ENCODE assay signal across 8 mouse cellular contexts in genomic region chr5:140616691-140617090, GRCm38 (mm10). TPM values are rescaled to one million over a fixed set of nuclear protein-coding genes. Genes with fewer than 3 reads are reported as not detected.
DNase-seq lines count a peak whose midpoint lies in the region; ATAC-seq lines count a peak whose summit lies in the region.

No protein-coding gene starts in this region.

- H3K27ac ChIP-seq in midbrain, embryonic 10.5 days (replicated peaks), result peak overlapping the region; percentile 69
- no peak overlapping the region for H3K27ac ChIP-seq in midbrain, embryonic 11.5 days (ENCODE audit: low read depth, low read length)
- H3K27ac ChIP-seq in intestine, embryonic 16.5 days (ENCODE audit: low read length), result 0 out of 2 replicates have a peak overlapping the region, but pooled peaks have one; percentile 47
- 0 out of 2 replicates have a peak overlapping the region, but pooled peaks have one; percentile 45 for H3K27ac ChIP-seq in neural tube, embryonic 15.5 days (replicated peaks)

- no peaks in the 10 kb centered on the region for H3K9me3 ChIP-seq in midbrain, embryonic 10.5 days (replicated peaks)
- H3K9me3 ChIP-seq in midbrain, embryonic 11.5 days (ENCODE audit: control insufficient read depth, low read length), result no peaks in the 10 kb centered on the region
- H3K9me3 ChIP-seq in intestine, embryonic 16.5 days (ENCODE audit: control insufficient read depth, low read length), result no peaks in the 10 kb centered on the region
- no peaks in the 10 kb centered on the region for H3K9me3 ChIP-seq in neural tube, embryonic 15.5 days (replicated peaks)

- 78% methylated on average over 9 of the region's 9 CpGs for WGBS in midbrain, embryonic 10.5 days
- WGBS in midbrain, embryonic 11.5 days, result 76% methylated on average over 9 of the region's 9 CpGs
- 56% methylated on average over 9 of the region's 9 CpGs for WGBS in intestine, embryonic 16.5 days
- 63% methylated on average over 9 of the region's 9 CpGs for WGBS in neural tube, embryonic 15.5 days

- H3K4me3 ChIP-seq in midbrain, embryonic 10.5 days, result 0 out of 2 replicates have a peak overlapping the region, but pooled peaks have one; percentile 9
- H3K4me3 ChIP-seq in midbrain, embryonic 11.5 days (ENCODE audit: low read depth, low read length), result no peak overlapping the region
- no peak overlapping the region for H3K4me3 ChIP-seq in intestine, embryonic 16.5 days (ENCODE audit: low read length)
- H3K4me3 ChIP-seq in neural tube, embryonic 15.5 days (replicated peaks), result no peak overlapping the region

- H3K4me2 ChIP-seq in midbrain, embryonic 11.5 days, result no peak overlapping the region
- no peak overlapping the region for H3K4me2 ChIP-seq in intestine, embryonic 16.5 days (ENCODE audit: low read depth, low read length)
- H3K4me2 ChIP-seq in neural tube, embryonic 15.5 days, result no peak overlapping the region

- peaks cover 14% of the 10 kb centered on the region for H3K27me3 ChIP-seq in midbrain, embryonic 10.5 days (ENCODE audit: low read depth, poor library complexity, severe bottlenecking)
- no peaks in the 10 kb centered on the region for H3K27me3 ChIP-seq in midbrain, embryonic 11.5 days (ENCODE audit: control insufficient read depth, insufficient read depth, low read length)
- no peaks in the 10 kb centered on the region for H3K27me3 ChIP-seq in intestine, embryonic 16.5 days (replicated peaks; ENCODE audit: control insufficient read depth, insufficient read depth, low read length)
- H3K27me3 ChIP-seq in neural tube, embryonic 15.5 days (replicated peaks), result no peaks in the 10 kb centered on the region

- no peak overlapping the region for H3K9ac ChIP-seq in midbrain, embryonic 11.5 days (ENCODE audit: low read length)
- H3K9ac ChIP-seq in intestine, embryonic 16.5 days (ENCODE audit: low read depth, low read length), result no peak overlapping the region
- H3K9ac ChIP-seq in neural tube, embryonic 15.5 days (replicated peaks), result no peak overlapping the region

- peaks cover 71% of the 10 kb centered on the region for H3K36me3 ChIP-seq in midbrain, embryonic 10.5 days
- peaks cover 20% of the 10 kb centered on the region for H3K36me3 ChIP-seq in midbrain, embryonic 11.5 days (ENCODE audit: control insufficient read depth, insufficient read depth, low read length)
- H3K36me3 ChIP-seq in intestine, embryonic 16.5 days (ENCODE audit: control insufficient read depth, insufficient read depth, low read length), result peaks cover 6% of the 10 kb centered on the region; the same call in 1 of the 2 replicates
- H3K36me3 ChIP-seq in neural tube, embryonic 15.5 days, result peaks cover 7% of the 10 kb centered on the region; the same call in 1 of the 2 replicates

- peaks cover 48% of the 10 kb centered on the region for H3K4me1 ChIP-seq in midbrain, embryonic 10.5 days
- peaks cover 19% of the 10 kb centered on the region for H3K4me1 ChIP-seq in midbrain, embryonic 11.5 days (ENCODE audit: control insufficient read depth, insufficient read depth, low read length)
- peaks cover 13% of the 10 kb centered on the region for H3K4me1 ChIP-seq in intestine, embryonic 16.5 days (ENCODE audit: control insufficient read depth, insufficient read depth, low read length)
- peaks cover 44% of the 10 kb centered on the region for H3K4me1 ChIP-seq in neural tube, embryonic 15.5 days

- no peak for ATAC-seq in midbrain, embryonic 11.5 days (ENCODE audit: low FRiP score)
- ATAC-seq in intestine, embryonic 16.5 days, result no peak
- no peak for ATAC-seq in neural tube, embryonic 15.5 days (ENCODE audit: low FRiP score)

- DNase-seq in adrenal gland, postnatal 10 days, result peak; percentile 37
- no peak for DNase-seq in adrenal gland, postnatal 25 days
- no peak for DNase-seq in midbrain, embryonic 10.5 days (ENCODE audit: low spot score)
- DNase-seq in midbrain, embryonic 11.5 days (ENCODE audit: low spot score, missing footprints), result no peak
- DNase-seq in right cerebral cortex, adult 2 months (ENCODE audit: low spot score in 2 of 2), result no peak
- no peak for DNase-seq in frontal cortex, postnatal 36 days (ENCODE audit: low spot score in 2 of 2)

RNA-seq across cellular contexts. Expression of gene Lfng, which starts 9.6 kb away (rescaled TPM):
- 10 to 100 TPM; 18.2 to 24.6 TPM for total RNA-seq in adrenal gland, postnatal 10 days (2021)
- total RNA-seq in adrenal gland, postnatal 25 days (2021), result 9.6 and 16.8 TPM in 2 replicates
- polyA plus RNA-seq in midbrain, embryonic 10.5 days (2016; fragmentation: Nextera tagmentation; extraction: Ambion mirVana), result 43.7 and 50.8 TPM in 2 replicates
- polyA plus RNA-seq in midbrain, embryonic 11.5 days (2014; fragmentation: Nextera tagmentation; extraction: Ambion mirVana), result 38.3 and 40.5 TPM in 2 replicates
- polyA plus RNA-seq in intestine, embryonic 16.5 days (2015; fragmentation: Nextera tagmentation; extraction: Ambion mirVana), result 11.9 and 13.4 TPM in 2 replicates
- polyA plus RNA-seq in neural tube, embryonic 15.5 days (2015; fragmentation: Nextera tagmentation; extraction: Ambion mirVana), result 16.7 and 19.4 TPM in 2 replicates

RNA-seq across cellular contexts. Expression of gene Ttyh3, which starts 32.1 kb away (rescaled TPM):
- total RNA-seq in adrenal gland, postnatal 10 days (2021), result 100 to 1,000 TPM in 1 of 2 experiments, 10 to 100 TPM in 1; 79.8 to 108 TPM
- total RNA-seq in adrenal gland, postnatal 25 days (2021), result 121 and 195 TPM in 2 replicates
- polyA plus RNA-seq in midbrain, embryonic 10.5 days (2016; fragmentation: Nextera tagmentation; extraction: Ambion mirVana), result 28.6 and 36.2 TPM in 2 replicates
- 42.9 and 46.4 TPM in 2 replicates for polyA plus RNA-seq in midbrain, embryonic 11.5 days (2014; fragmentation: Nextera tagmentation; extraction: Ambion mirVana)
- polyA plus RNA-seq in intestine, embryonic 16.5 days (2015; fragmentation: Nextera tagmentation; extraction: Ambion mirVana), result 17.0 and 24.3 TPM in 2 replicates
- 58.8 and 63.9 TPM in 2 replicates for polyA plus RNA-seq in neural tube, embryonic 15.5 days (2015; fragmentation: Nextera tagmentation; extraction: Ambion mirVana)

RNA-seq across cellular contexts. Expression of gene Grifin, which starts 51.8 kb away (rescaled TPM):
- not detected for total RNA-seq in adrenal gland, postnatal 10 days (2021)
- not detected in 2 replicates for total RNA-seq in adrenal gland, postnatal 25 days (2021)
- 0.62 and 0.63 TPM in 2 replicates for polyA plus RNA-seq in midbrain, embryonic 10.5 days (2016; fragmentation: Nextera tagmentation; extraction: Ambion mirVana)
- 0.39 TPM in 1 of 2 replicates, not detected in the other for polyA plus RNA-seq in midbrain, embryonic 11.5 days (2014; fragmentation: Nextera tagmentation; extraction: Ambion mirVana)
- polyA plus RNA-seq in intestine, embryonic 16.5 days (2015; fragmentation: Nextera tagmentation; extraction: Ambion mirVana), result 0.70 and 0.80 TPM in 2 replicates
- polyA plus RNA-seq in neural tube, embryonic 15.5 days (2015; fragmentation: Nextera tagmentation; extraction: Ambion mirVana), result 1.6 TPM in 1 of 2 replicates, not detected in the other
